ENCODE assay signal across 27 mouse cellular contexts in the genomic region with DNA sequence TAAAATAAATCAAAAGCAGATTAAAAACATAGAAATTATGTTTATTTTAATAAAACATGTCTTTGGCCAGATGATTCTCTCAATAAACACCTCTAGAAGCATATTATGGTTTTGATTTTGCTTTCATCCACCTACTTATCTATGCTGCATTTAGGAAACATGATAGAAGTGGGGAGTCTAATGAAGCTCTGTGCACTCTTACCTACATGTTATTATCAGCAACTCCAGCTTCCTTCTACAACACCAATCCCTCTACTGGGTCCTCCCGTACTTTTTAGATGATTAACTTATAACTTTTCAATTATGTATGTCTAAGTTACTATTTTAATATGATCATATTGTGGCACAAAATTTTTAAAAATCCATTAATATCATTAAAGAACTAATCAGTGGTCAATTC.
DNase-seq lines count a peak whose midpoint lies in the region; ATAC-seq and TF ChIP-seq lines count a peak whose summit lies in the region.
"Had no signal": no experiment of that assay in that cellular context is flagged by ENCODE, and none has a peak within 500 bp of the region (broad histone marks: within the 10 kb centered on the region; RNA-seq: fewer than 3 reads in every experiment).

No protein-coding gene starts in this region.

- WGBS in liver, embryonic 11.5 days = 46% methylated on average over 1 of the region's 1 CpGs
- 65% methylated on average over 1 of the region's 1 CpGs for WGBS in stomach, embryonic 16.5 days
- WGBS in stomach, postnatal 0 days = 70% methylated on average over 1 of the region's 1 CpGs
- WGBS in liver, embryonic 15.5 days (ENCODE audit: insufficient replicate concordance) = 12% methylated on average over 1 of the region's 1 CpGs

- no peak overlapping the region; the same call in 1 of the 2 replicates for H3K4me3 ChIP-seq in liver, embryonic 11.5 days (ENCODE audit: low read depth, low read length)
- H3K4me3 ChIP-seq in stomach, embryonic 16.5 days (replicated peaks; ENCODE audit: low read length) = no peak overlapping the region
- H3K4me3 ChIP-seq in stomach, postnatal 0 days (ENCODE audit: low read depth, low read length) = no peak overlapping the region
- H3K4me3 ChIP-seq in liver, embryonic 15.5 days (replicated peaks) = no peak overlapping the region
- H3K4me3 ChIP-seq: embryonic facial prominence, embryonic 10.5 days; embryonic facial prominence, embryonic 13.5 days; forebrain, embryonic 12.5 days; forebrain, embryonic 15.5 days; heart, adult 2 months; heart, embryonic 10.5 days; heart, embryonic 13.5 days; hindbrain, embryonic 10.5 days; hindbrain, embryonic 13.5 days had no signal

- intact Hi-C loops in heart, postnatal 14 days (cut with DNase I) = no loop called here

- H3K4me2 ChIP-seq in liver, embryonic 11.5 days = peak overlapping the region; percentile 53; the same call in 1 of the 2 replicates
- peak overlapping the region; percentile 22 for H3K4me2 ChIP-seq in stomach, embryonic 16.5 days (ENCODE audit: low read depth, low read length)
- H3K4me2 ChIP-seq in stomach, postnatal 0 days (replicated peaks; ENCODE audit: low read depth) = no peak overlapping the region
- H3K4me2 ChIP-seq in liver, embryonic 15.5 days = 0 out of 2 replicates have a peak overlapping the region, but pooled peaks have one; percentile 64
- H3K4me2 ChIP-seq: embryonic facial prominence, embryonic 13.5 days; forebrain, embryonic 12.5 days; forebrain, embryonic 15.5 days; heart, embryonic 13.5 days; hindbrain, embryonic 13.5 days had no signal

- H3K9me3 ChIP-seq in liver, embryonic 11.5 days (ENCODE audit: control insufficient read depth, low read length) = no peaks in the 10 kb centered on the region
- H3K9me3 ChIP-seq in stomach, embryonic 16.5 days (replicated peaks; ENCODE audit: control insufficient read depth, low read length) = no peaks in the 10 kb centered on the region
- no peaks in the 10 kb centered on the region for H3K9me3 ChIP-seq in stomach, postnatal 0 days (ENCODE audit: control insufficient read depth, low read length)
- no peaks in the 10 kb centered on the region for H3K9me3 ChIP-seq in liver, embryonic 15.5 days (replicated peaks)
- H3K9me3 ChIP-seq: embryonic facial prominence, embryonic 10.5 days; embryonic facial prominence, embryonic 13.5 days; forebrain, embryonic 12.5 days; forebrain, embryonic 15.5 days; G1E; heart, embryonic 10.5 days; heart, embryonic 13.5 days; hindbrain, embryonic 10.5 days; hindbrain, embryonic 13.5 days had no signal

- no peak for DNase-seq in liver, embryonic 11.5 days (ENCODE audit: low spot score)
- DNase-seq in liver = no peak
- DNase-seq in stomach, postnatal 0 days (ENCODE audit: low spot score) = no peak
- DNase-seq in heart, postnatal 14 days = no peak
- DNase-seq: adrenal gland, adult 2 months; adrenal gland, postnatal 14 days; cerebellum, adult 11 months; cerebellum, adult 2 months; cerebellum, adult 9-11 months; cerebellum, postnatal 25 days; embryo, embryonic 11 days; gastrocnemius, postnatal 25 days; heart, adult 2 months had no signal

- peaks cover 48% of the 10 kb centered on the region for H3K4me1 ChIP-seq in liver, embryonic 11.5 days (replicated peaks; ENCODE audit: control insufficient read depth, insufficient read depth, low read length)
- H3K4me1 ChIP-seq in stomach, embryonic 16.5 days (ENCODE audit: control insufficient read depth, insufficient read depth, low read length) = peaks cover 11% of the 10 kb centered on the region
- no peaks in the 10 kb centered on the region for H3K4me1 ChIP-seq in stomach, postnatal 0 days (replicated peaks; ENCODE audit: control insufficient read depth, insufficient read depth)
- H3K4me1 ChIP-seq in liver, embryonic 15.5 days (replicated peaks) = peaks cover 67% of the 10 kb centered on the region

- H3K27ac ChIP-seq in liver, embryonic 11.5 days (ENCODE audit: low read depth, low read length) = no peak overlapping the region
- H3K27ac ChIP-seq in stomach, embryonic 16.5 days (ENCODE audit: low read length) = no peak overlapping the region
- H3K27ac ChIP-seq in stomach, postnatal 0 days (replicated peaks) = no peak overlapping the region
- H3K27ac ChIP-seq in liver, embryonic 15.5 days (replicated peaks) = no peak overlapping the region
- H3K27ac ChIP-seq: embryonic facial prominence, embryonic 10.5 days; embryonic facial prominence, embryonic 13.5 days; forebrain, embryonic 12.5 days; forebrain, embryonic 15.5 days; heart, adult 2 months; heart, embryonic 10.5 days; heart, embryonic 13.5 days; hindbrain, embryonic 10.5 days; hindbrain, embryonic 13.5 days had no signal

- H3K9ac ChIP-seq in liver, embryonic 11.5 days (ENCODE audit: low read depth, low read length) = no peak overlapping the region
- H3K9ac ChIP-seq in stomach, embryonic 16.5 days (ENCODE audit: low read length) = no peak overlapping the region
- no peak overlapping the region for H3K9ac ChIP-seq in stomach, postnatal 0 days (ENCODE audit: low read length)
- no peak overlapping the region for H3K9ac ChIP-seq in liver, embryonic 15.5 days
- H3K9ac ChIP-seq: embryonic facial prominence, embryonic 13.5 days; forebrain, embryonic 12.5 days; forebrain, embryonic 15.5 days; heart, embryonic 13.5 days; hindbrain, embryonic 13.5 days had no signal

- no peaks in the 10 kb centered on the region for H3K36me3 ChIP-seq in liver, embryonic 11.5 days (ENCODE audit: control insufficient read depth, insufficient read depth, low read length)
- H3K36me3 ChIP-seq in stomach, embryonic 16.5 days (ENCODE audit: control insufficient read depth, insufficient read depth, low read length) = no peaks in the 10 kb centered on the region
- no peaks in the 10 kb centered on the region for H3K36me3 ChIP-seq in stomach, postnatal 0 days (ENCODE audit: control insufficient read depth, insufficient read depth, low read length)
- no peaks in the 10 kb centered on the region for H3K36me3 ChIP-seq in liver, embryonic 15.5 days (replicated peaks)
- H3K36me3 ChIP-seq: embryonic facial prominence, embryonic 10.5 days; embryonic facial prominence, embryonic 13.5 days; forebrain, embryonic 12.5 days; forebrain, embryonic 15.5 days; heart, embryonic 10.5 days; heart, embryonic 13.5 days; hindbrain, embryonic 10.5 days; hindbrain, embryonic 13.5 days had no signal

- TF ChIP-seq EP300 in stomach, postnatal 0 days (optimal IDR thresholded peaks at IDR 0.05) = no peak

- ATAC-seq in liver, embryonic 11.5 days (replicated peaks; ENCODE audit: low FRiP score) = no peak
- ATAC-seq in stomach, embryonic 16.5 days (ENCODE audit: insufficient read depth, low FRiP score) = no peak
- ATAC-seq in stomach, postnatal 0 days (ENCODE audit: low FRiP score, low TSS enrichment) = no peak
- ATAC-seq in liver, embryonic 15.5 days (ENCODE audit: insufficient read depth) = no peak
- ATAC-seq in granulocyte monocyte progenitor cell, adult 5-6 weeks (replicated peaks; ENCODE audit: poor library complexity, severe bottlenecking) = no peak
- ATAC-seq: hindbrain, embryonic 16.5 days had no signal

- no peak for TF ChIP-seq CTCF in stomach, postnatal 0 days (IDR thresholded peaks at IDR 0.05; ENCODE audit: low read depth)

- no peaks in the 10 kb centered on the region for H3K27me3 ChIP-seq in liver, embryonic 11.5 days (replicated peaks; ENCODE audit: control insufficient read depth, insufficient read depth, low read length)
- H3K27me3 ChIP-seq in stomach, embryonic 16.5 days (ENCODE audit: control insufficient read depth, insufficient read depth, low read length) = no peaks in the 10 kb centered on the region
- no peaks in the 10 kb centered on the region for H3K27me3 ChIP-seq in stomach, postnatal 0 days (ENCODE audit: control insufficient read depth, insufficient read depth, low read length)
- no peaks in the 10 kb centered on the region for H3K27me3 ChIP-seq in liver, embryonic 15.5 days
- H3K27me3 ChIP-seq: CH12.LX; forebrain, embryonic 15.5 days; heart, embryonic 13.5 days; hindbrain, embryonic 13.5 days had no signal
